Mouse (Mus musculus) limb, embryonic 14.5 days (tissue): ENCODE measurements around the gene Fam104a. TPM values are rescaled to one million over a fixed set of nuclear protein-coding genes. Genes with fewer than 3 reads are reported as not detected.

Experiments used
- ATAC-seq: fragments of 200-750 bp; cut with Nextera tagmentation; 2 replicates; pipeline ENCODE4 v1.8.0; 2017; ENCODE audit warnings: low read depth, moderate number of reproducible peaks, moderate TSS enrichment; ENCODE audit not compliant: low FRiP score
- DNase-seq: peaks from one replicate; pipeline ENCODE4 v3.0.0-alpha.2; 2015; ENCODE audit warnings: low spot score
- H3K27ac ChIP-seq: fragments of 300-500 bp; sonication (generic); replicated peaks from 2 replicates; pipeline ENCODE4 v1.5.1; 2014; ENCODE audit warnings: low read depth, mild to moderate bottlenecking, low read length, moderate library complexity, mixed read lengths
- H3K27me3 ChIP-seq: fragments of 300-500 bp; sonication (generic); 2 replicates; pipeline ENCODE4 v1.6.1; 2014; ENCODE audit warnings: low read length, mixed read lengths; ENCODE audit not compliant: control insufficient read depth, insufficient read depth
- H3K36me3 ChIP-seq: fragments of 300-500 bp; sonication (generic); 2 replicates; pipeline ENCODE4 v1.6.1; 2014; ENCODE audit warnings: mild to moderate bottlenecking, low read length, moderate library complexity, mixed read lengths; ENCODE audit not compliant: control insufficient read depth, insufficient read depth
- H3K4me1 ChIP-seq: fragments of 300-500 bp; sonication (generic); 2 replicates; pipeline ENCODE4 v1.6.1; 2014; ENCODE audit warnings: antibody characterized with exemption, low read length, mixed read lengths; ENCODE audit not compliant: control insufficient read depth, insufficient read depth
- H3K4me2 ChIP-seq: fragments of 300-500 bp; sonication (generic); replicated peaks from 2 replicates; pipeline ENCODE4 v1.6.1; 2014; ENCODE audit warnings: low read depth, mild to moderate bottlenecking, low read length, moderate library complexity; ENCODE audit not compliant: severe bottlenecking
- H3K4me3 ChIP-seq: fragments of 300-500 bp; sonication (generic); replicated peaks from 2 replicates; pipeline ENCODE4 v1.5.1; 2014; ENCODE audit warnings: low read length
- H3K9ac ChIP-seq: fragments of 300-500 bp; sonication (generic); 2 replicates; pipeline ENCODE4 v1.6.1; 2014; ENCODE audit warnings: mild to moderate bottlenecking, low read depth, low read length, moderate library complexity; ENCODE audit not compliant: severe bottlenecking
- H3K9me3 ChIP-seq: fragments of 300-500 bp; sonication (generic); 2 replicates; pipeline ENCODE4 v1.6.1; 2016; ENCODE audit warnings: low read length; ENCODE audit not compliant: control insufficient read depth
- POLR2A ChIP-seq: fragments of 200-500 bp; IDR thresholded peaks from 2 replicates; pipeline ENCODE4 v1.8.0; 2012; ENCODE audit warnings: inconsistent platforms, mild to moderate bottlenecking, moderate library complexity, borderline replicate concordance; ENCODE audit not compliant: insufficient read depth, insufficient read length; ENCODE audit errors: extremely low read depth
- WGBS: fragments of 180-500 bp; shearing (Covaris S2); extraction: QIAGEN DNeasy Blood & Tissue Kit; methylation state at CpG from one replicate; pipeline ENCODE4 v1.1.7; 2014; 5-methylcytosine and 5-hydroxymethylcytosine counted together
- polyA plus RNA-seq, 2 experiments: library from polyadenylated mRNA; depleted of rRNA in 1 of 2; stranded (reverse) in 1 of 2; unstranded in 1 of 2; fragments of >200 nt; fragmentation: Nextera tagmentation in 1 of 2; extraction: Ambion mirVana in 1 of 2; gene quantifications; 2 replicates each; pipeline versions ENCODE4 v1.2.1 to v1.2.3; 2012 to 2014

Gene Fam104a
- polyA plus RNA-seq, 2 experiments = 30.3 to 50.2 TPM

- Histone ChIP-seq H3K9ac (no peak overlapping the region), H3K36me3 (no peaks in the 10 kb centered on the region), H3K27ac (no peak overlapping the region), H3K4me1 (no peaks in the 10 kb centered on the region), H3K4me2 (no peak overlapping the region), H3K9me3 (no peaks in the 10 kb centered on the region), H3K27me3 (no peaks in the 10 kb centered on the region), H3K4me3 (no peak overlapping the region)
- ATAC-seq (no peak), DNase-seq (no peak)
- no peak for TF ChIP-seq POLR2A
- WGBS = 77% methylated on average over 12 of the region's 12 CpGs
Observed at GRCm38 (mm10) chr11:113638680-113639079, 45.3 kb downstream of the Fam104a start.

GRCm38 (mm10) chr11:113634699-113635121 lies 49.2 kb downstream of the Fam104a start:
- Histone ChIP-seq H3K9ac (no peak overlapping the region), H3K4me3 (no peak overlapping the region), H3K27me3 (no peaks in the 10 kb centered on the region), H3K27ac (no peak overlapping the region), H3K4me1 (no peaks in the 10 kb centered on the region), H3K4me2 (no peak overlapping the region), H3K9me3 (no peaks in the 10 kb centered on the region), H3K36me3 (no peaks in the 10 kb centered on the region)
- no peak for TF ChIP-seq POLR2A
- ATAC-seq = no peak
- 60% methylated on average over 10 of the region's 10 CpGs for WGBS
- no peak for DNase-seq

- no peaks in the 10 kb centered on the region for H3K4me1 ChIP-seq
- H3K4me3 ChIP-seq = no peak overlapping the region
- H3K9me3 ChIP-seq = no peaks in the 10 kb centered on the region
- ATAC-seq (no peak), DNase-seq (no peak)
- 87% methylated on average over 5 of the region's 5 CpGs for WGBS
- TF ChIP-seq POLR2A = no peak
- H3K9ac ChIP-seq = no peak overlapping the region
- no peaks in the 10 kb centered on the region for H3K27me3 ChIP-seq
- H3K4me2 ChIP-seq = no peak overlapping the region
- no peaks in the 10 kb centered on the region for H3K36me3 ChIP-seq
- no peak overlapping the region for H3K27ac ChIP-seq
Observed at GRCm38 (mm10) chr11:113633398-113633797, 50.6 kb downstream of the Fam104a start.

GRCm38 (mm10) chr11:113632303-113632702 lies 51.7 kb downstream of the Fam104a start:
- no peak overlapping the region for H3K9ac ChIP-seq
- ATAC-seq = no peak
- H3K4me2 ChIP-seq = no peak overlapping the region
- H3K9me3 ChIP-seq = no peaks in the 10 kb centered on the region
- 84% methylated on average over 7 of the region's 7 CpGs for WGBS
- H3K4me3 ChIP-seq = no peak overlapping the region
- no peak overlapping the region for H3K27ac ChIP-seq
- no peaks in the 10 kb centered on the region for H3K27me3 ChIP-seq
- no peak for TF ChIP-seq POLR2A
- H3K4me1 ChIP-seq = no peaks in the 10 kb centered on the region
- no peak for DNase-seq
- H3K36me3 ChIP-seq = no peaks in the 10 kb centered on the region

GRCm38 (mm10) chr11:113631862-113632261 lies 52.1 kb downstream of the Fam104a start:
- TF ChIP-seq POLR2A = no peak
- Histone ChIP-seq H3K4me2 (no peak overlapping the region), H3K27ac (no peak overlapping the region), H3K9me3 (no peaks in the 10 kb centered on the region), H3K27me3 (no peaks in the 10 kb centered on the region), H3K4me3 (no peak overlapping the region), H3K36me3 (no peaks in the 10 kb centered on the region), H3K4me1 (no peaks in the 10 kb centered on the region), H3K9ac (no peak overlapping the region)
- WGBS = 83% methylated on average over 8 of the region's 8 CpGs
- ATAC-seq (no peak), DNase-seq (no peak)

- Histone ChIP-seq H3K9me3 (no peaks in the 10 kb centered on the region), H3K4me3 (no peak overlapping the region), H3K4me1 (no peaks in the 10 kb centered on the region), H3K4me2 (no peak overlapping the region), H3K27me3 (no peaks in the 10 kb centered on the region), H3K9ac (no peak overlapping the region), H3K27ac (no peak overlapping the region), H3K36me3 (no peaks in the 10 kb centered on the region)
- ATAC-seq (no peak), DNase-seq (no peak)
- 88% methylated on average over 8 of the region's 8 CpGs for WGBS
- TF ChIP-seq POLR2A = no peak
Observed at GRCm38 (mm10) chr11:113631302-113631701, 52.7 kb downstream of the Fam104a start.
